Mouse (Mus musculus): ENCODE results near the gene Slc4a4. TPM values are rescaled to one million over a fixed set of nuclear protein-coding genes. Genes with fewer than 3 reads are reported as not detected.
A peak's percentile ranks its signal among the peaks of the same experiment; 100 is the strongest.

Gene Slc4a4
- total and polyA plus RNA-seq, 2 experiments = 12.0 to 30.2 TPM

DNA sequence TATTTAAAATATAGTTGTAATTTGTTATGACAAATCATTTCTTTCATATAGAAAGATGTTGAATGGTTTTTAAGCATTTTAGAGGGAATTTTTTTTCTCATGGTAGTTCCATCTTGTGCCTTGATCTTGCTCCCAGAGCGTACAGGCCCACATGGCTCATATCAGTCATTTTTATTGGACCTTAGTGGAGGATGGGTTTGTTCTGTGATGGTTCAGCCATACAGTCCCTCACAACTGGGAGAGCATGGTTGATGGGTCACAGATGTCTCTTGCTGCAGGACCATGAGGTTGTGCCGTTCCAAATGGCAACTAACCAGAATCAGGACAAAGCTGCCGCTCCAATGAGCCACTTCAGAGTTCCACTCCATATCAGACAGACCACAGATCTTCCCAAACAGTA lies 308.0 kb downstream of the Slc4a4 start:
- no peak overlapping the region for H3K4me3 ChIP-seq (ENCODE audit: insufficient read depth, low read depth, low read length)
- DNase-seq (ENCODE audit: extremely low read depth, low read depth, low spot score) = no peak
- no peaks in the 10 kb centered on the region for H3K27me3 ChIP-seq (ENCODE audit: control insufficient read depth, insufficient read depth, low read length)
- H3K4me1 ChIP-seq (ENCODE audit: control insufficient read depth, insufficient read depth, low read length) = no peaks in the 10 kb centered on the region
- H3K79me2 ChIP-seq (ENCODE audit: control insufficient read depth, insufficient read depth, low read length) = no peaks in the 10 kb centered on the region; the same call in 1 of the 2 replicates
- TF ChIP-seq CTCF (IDR thresholded peaks at IDR 0.05; ENCODE audit: low read depth, low read length) = no peak
- no peak for TF ChIP-seq POLR2A (IDR thresholded peaks at IDR 0.05; ENCODE audit: extremely low read depth, insufficient read depth, low read length)
- peaks cover 1% of the 10 kb centered on the region for H3K36me3 ChIP-seq (ENCODE audit: control insufficient read depth, insufficient read depth, low read length)
- 92% methylated on average over 3 of the region's 3 CpGs for WGBS
- H3K27ac ChIP-seq (replicated peaks; ENCODE audit: insufficient read depth, low read depth, low read length) = no peak overlapping the region
- H3K9ac ChIP-seq (ENCODE audit: low read depth, low read length) = no peak overlapping the region

DNA sequence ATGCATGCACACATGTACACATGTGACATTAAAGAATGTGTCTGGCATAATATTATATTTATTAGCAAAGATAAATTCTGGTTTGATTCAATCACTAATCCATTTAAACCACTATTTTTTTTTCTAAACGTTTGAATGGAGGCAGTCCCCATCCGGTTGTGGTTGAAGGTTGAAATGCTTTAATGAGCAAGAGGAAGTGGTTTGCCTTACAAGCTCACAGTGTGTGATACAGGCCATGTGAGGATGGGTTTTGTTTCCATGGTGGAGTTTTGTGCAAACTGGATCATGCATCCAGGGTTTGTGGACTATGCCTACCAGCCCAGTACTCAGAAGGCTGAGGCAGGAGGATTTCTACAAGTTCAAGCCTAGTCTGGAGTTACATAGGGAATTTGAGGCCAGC lies 311.9 kb downstream of the Slc4a4 start:
- peaks cover 7% of the 10 kb centered on the region for H3K36me3 ChIP-seq (ENCODE audit: control insufficient read depth, insufficient read depth, low read length)
- no peaks in the 10 kb centered on the region; the same call in 1 of the 2 replicates for H3K79me2 ChIP-seq (ENCODE audit: control insufficient read depth, insufficient read depth, low read length)
- H3K9ac ChIP-seq (ENCODE audit: low read depth, low read length) = no peak overlapping the region
- no peak for TF ChIP-seq CTCF (IDR thresholded peaks at IDR 0.05; ENCODE audit: low read depth, low read length)
- no peak for TF ChIP-seq POLR2A (IDR thresholded peaks at IDR 0.05; ENCODE audit: extremely low read depth, insufficient read depth, low read length)
- no peak for DNase-seq (ENCODE audit: extremely low read depth, low read depth, low spot score)
- no peak overlapping the region for H3K27ac ChIP-seq (replicated peaks; ENCODE audit: insufficient read depth, low read depth, low read length)
- H3K4me1 ChIP-seq (ENCODE audit: control insufficient read depth, insufficient read depth, low read length) = no peaks in the 10 kb centered on the region
- 74% methylated on average over 2 of the region's 2 CpGs for WGBS
- no peaks in the 10 kb centered on the region for H3K27me3 ChIP-seq (ENCODE audit: control insufficient read depth, insufficient read depth, low read length)
- H3K4me3 ChIP-seq (ENCODE audit: insufficient read depth, low read depth, low read length) = no peak overlapping the region

DNA sequence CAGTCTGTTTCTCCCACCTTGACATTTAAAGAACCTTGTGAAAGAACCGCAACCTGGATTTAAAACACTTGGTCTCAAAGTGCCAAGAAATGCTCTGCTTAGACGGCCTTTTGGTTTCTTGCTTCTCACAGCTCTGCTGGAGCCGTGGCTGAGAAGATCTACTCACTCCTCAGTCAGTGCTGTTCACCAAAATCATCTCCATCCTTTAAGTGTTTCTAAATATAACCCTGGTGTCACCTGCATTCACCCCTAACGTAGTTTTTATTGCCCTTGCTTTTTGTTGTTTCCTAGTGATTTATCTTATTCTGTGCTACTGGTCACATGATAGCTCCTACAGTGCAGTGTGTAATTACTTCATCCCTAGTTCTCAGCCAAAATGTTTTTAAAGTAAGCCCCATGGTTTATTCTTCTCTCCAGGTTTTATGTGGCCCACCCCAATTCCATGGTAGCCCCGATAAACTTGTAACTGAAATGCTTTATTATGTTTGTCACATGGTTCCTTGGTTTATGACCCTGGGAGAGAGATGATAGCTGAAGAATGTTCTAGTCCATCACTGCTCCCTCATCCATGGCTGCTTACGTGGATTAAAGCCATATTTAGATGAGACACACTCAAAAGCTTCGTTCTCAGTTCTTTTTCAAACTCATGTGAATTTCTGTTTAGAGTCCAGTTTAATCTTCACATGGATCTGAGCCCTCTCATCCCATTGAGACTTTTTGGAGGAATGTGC lies 323.5 kb downstream of the Slc4a4 start:
- Histone ChIP-seq H3K36me3 (ENCODE audit: control insufficient read depth, insufficient read depth, low read length) (peaks cover 5% of the 10 kb centered on the region; the same call in 1 of the 2 replicates), H3K4me3 (ENCODE audit: insufficient read depth, low read depth, low read length) (no peak overlapping the region), H3K79me2 (ENCODE audit: control insufficient read depth, insufficient read depth, low read length) (no peaks in the 10 kb centered on the region), H3K9ac (ENCODE audit: low read depth, low read length) (no peak overlapping the region), H3K27ac (replicated peaks; ENCODE audit: insufficient read depth, low read depth, low read length) (no peak overlapping the region), H3K4me1 (ENCODE audit: control insufficient read depth, insufficient read depth, low read length) (no peaks in the 10 kb centered on the region), H3K27me3 (ENCODE audit: control insufficient read depth, insufficient read depth, low read length) (no peaks in the 10 kb centered on the region)
- TF ChIP-seq CTCF (IDR thresholded peaks at IDR 0.05; ENCODE audit: low read depth, low read length) = no peak
- TF ChIP-seq POLR2A (IDR thresholded peaks at IDR 0.05; ENCODE audit: extremely low read depth, insufficient read depth, low read length) = no peak
- WGBS = 90% methylated on average over 7 of the region's 7 CpGs
- DNase-seq (ENCODE audit: extremely low read depth, low read depth, low spot score) = no peak

DNA sequence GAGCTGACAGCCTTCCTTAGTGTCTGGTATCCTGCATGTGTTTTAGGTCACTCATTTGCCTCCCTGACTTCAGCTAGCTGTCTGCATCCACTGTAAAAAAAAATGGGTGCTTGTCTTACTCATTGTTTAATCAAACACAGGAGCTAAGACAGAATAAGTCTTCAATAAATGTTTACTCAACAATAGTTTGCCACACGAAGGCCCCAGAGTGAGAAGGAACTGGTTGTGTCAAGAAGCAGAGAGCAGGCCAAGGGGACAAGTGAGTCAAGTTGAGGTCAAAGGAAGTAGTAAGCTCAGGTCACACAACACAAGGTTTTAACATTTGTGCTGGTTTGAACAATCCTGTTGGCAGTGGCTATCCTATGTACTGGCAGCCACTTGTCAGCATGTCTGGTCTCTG lies 324.4 kb downstream of the Slc4a4 start:
- 38% methylated on average over 1 of the region's 1 CpGs for WGBS
- TF ChIP-seq CTCF (IDR thresholded peaks at IDR 0.05; ENCODE audit: low read depth, low read length) = no peak
- no peak overlapping the region for H3K4me3 ChIP-seq (ENCODE audit: insufficient read depth, low read depth, low read length)

GRCm38 (mm10) chr5:89218222-89218621 lies 331.6 kb downstream of the Slc4a4 start:
- Histone ChIP-seq H3K27ac (replicated peaks; ENCODE audit: insufficient read depth, low read depth, low read length) (peak overlapping the region; percentile 76), H3K36me3 (ENCODE audit: control insufficient read depth, insufficient read depth, low read length) (peaks cover 5% of the 10 kb centered on the region; the same call in 1 of the 2 replicates), H3K27me3 (ENCODE audit: control insufficient read depth, insufficient read depth, low read length) (no peaks in the 10 kb centered on the region), H3K4me1 (ENCODE audit: control insufficient read depth, insufficient read depth, low read length) (peaks cover 21% of the 10 kb centered on the region), H3K4me3 (ENCODE audit: insufficient read depth, low read depth, low read length) (no peak overlapping the region), H3K9ac (ENCODE audit: low read depth, low read length) (no peak overlapping the region; the same call in 1 of the 2 replicates), H3K79me2 (ENCODE audit: control insufficient read depth, insufficient read depth, low read length) (no peaks in the 10 kb centered on the region)
- peak; percentile 98 for DNase-seq (ENCODE audit: extremely low read depth, low read depth, low spot score)
- WGBS = 27% methylated on average over 8 of the region's 8 CpGs
- TF ChIP-seq CTCF (IDR thresholded peaks at IDR 0.05; ENCODE audit: low read depth, low read length) (no peak), POLR2A (IDR thresholded peaks at IDR 0.05; ENCODE audit: extremely low read depth, insufficient read depth, low read length) (no peak)

More for the DNA sequence above, 324.4 kb downstream of the Slc4a4 start:
- H3K27me3 ChIP-seq (ENCODE audit: control insufficient read depth, insufficient read depth, low read length) = no peaks in the 10 kb centered on the region
- no peaks in the 10 kb centered on the region for H3K4me1 ChIP-seq (ENCODE audit: control insufficient read depth, insufficient read depth, low read length)
- H3K36me3 ChIP-seq (ENCODE audit: control insufficient read depth, insufficient read depth, low read length) = peaks cover 9% of the 10 kb centered on the region; the same call in 1 of the 2 replicates
- H3K27ac ChIP-seq (replicated peaks; ENCODE audit: insufficient read depth, low read depth, low read length) = no peak overlapping the region
- H3K9ac ChIP-seq (ENCODE audit: low read depth, low read length) = no peak overlapping the region
- no peaks in the 10 kb centered on the region for H3K79me2 ChIP-seq (ENCODE audit: control insufficient read depth, insufficient read depth, low read length)
- DNase-seq (ENCODE audit: extremely low read depth, low read depth, low spot score) = no peak

DNA sequence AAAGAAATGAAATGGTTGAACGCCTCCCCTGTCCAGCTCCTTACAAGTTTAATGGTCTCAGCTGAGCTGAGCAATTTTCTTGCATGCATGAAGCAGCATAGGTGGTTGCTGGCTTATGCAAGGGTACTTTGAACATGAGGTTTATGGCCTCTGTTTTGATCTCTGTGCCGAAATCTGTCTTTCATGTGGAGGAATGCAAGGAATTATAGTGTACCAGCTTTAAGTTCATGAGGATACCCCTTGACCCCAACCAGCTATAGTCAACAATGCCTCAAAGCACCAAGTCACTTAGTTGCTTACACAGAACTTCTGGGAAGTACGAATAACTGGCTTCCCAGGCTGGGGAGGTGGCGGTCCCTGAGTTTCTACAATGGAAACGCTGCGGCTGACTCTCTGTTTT lies 332.1 kb downstream of the Slc4a4 start:
- Histone ChIP-seq H3K4me1 (ENCODE audit: control insufficient read depth, insufficient read depth, low read length) (peaks cover 26% of the 10 kb centered on the region), H3K27ac (replicated peaks; ENCODE audit: insufficient read depth, low read depth, low read length) (peak overlapping the region; percentile 80), H3K79me2 (ENCODE audit: control insufficient read depth, insufficient read depth, low read length) (no peaks in the 10 kb centered on the region), H3K36me3 (ENCODE audit: control insufficient read depth, insufficient read depth, low read length) (peaks cover 5% of the 10 kb centered on the region; the same call in 1 of the 2 replicates), H3K4me3 (ENCODE audit: insufficient read depth, low read depth, low read length) (no peak overlapping the region), H3K9ac (ENCODE audit: low read depth, low read length) (no peak overlapping the region), H3K27me3 (ENCODE audit: control insufficient read depth, insufficient read depth, low read length) (no peaks in the 10 kb centered on the region)
- no peak for TF ChIP-seq POLR2A (IDR thresholded peaks at IDR 0.05; ENCODE audit: extremely low read depth, insufficient read depth, low read length)
- no peak for TF ChIP-seq CTCF (IDR thresholded peaks at IDR 0.05; ENCODE audit: low read depth, low read length)
- 32% methylated on average over 6 of the region's 6 CpGs for WGBS
- DNase-seq (ENCODE audit: extremely low read depth, low read depth, low spot score) = no peak
